Mouse (Mus musculus) liver, adult 2 months (tissue): ENCODE results near the gene Yaf2.

ENCODE experiments used
- CTCF ChIP-seq: fragments of 200-500 bp; IDR thresholded peaks from 2 replicates; pipeline ENCODE4 v1.5.1; 2011; ENCODE audit warnings: low read depth, low read length, control low read depth
- POLR2A ChIP-seq: fragments of 200-500 bp; IDR thresholded peaks from 2 replicates; pipeline ENCODE4 v1.6.1; 2011; ENCODE audit warnings: low read length, control low read depth; ENCODE audit not compliant: insufficient read depth; ENCODE audit errors: extremely low read depth

DNA sequence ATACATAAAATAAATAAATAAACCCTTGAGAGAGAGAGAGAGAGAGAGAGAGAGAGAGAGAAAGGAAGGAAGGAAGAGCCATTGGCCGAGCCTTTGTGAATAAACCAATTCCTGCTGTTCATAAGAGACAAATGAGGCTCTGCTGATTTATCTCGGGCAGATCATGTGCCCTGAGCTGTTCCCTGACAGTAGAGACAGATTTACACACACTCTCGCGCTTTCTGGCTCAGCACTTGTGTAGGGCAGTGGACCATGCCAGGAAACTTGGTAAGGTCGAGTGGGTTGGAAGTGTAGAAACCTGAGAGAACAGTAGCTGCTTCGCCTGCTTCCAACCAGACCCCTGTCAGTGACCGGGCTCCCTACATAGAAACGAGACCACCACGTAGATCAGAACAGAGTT, 31.8 kb upstream of the Yaf2 start:
- TF ChIP-seq POLR2A, result no peak
- no peak for TF ChIP-seq CTCF
